Mouse (Mus musculus) neutrophil, adult 5-6 weeks (primary cell): ENCODE measurements around the gene Acacb. TPM values are rescaled to one million over a fixed set of nuclear protein-coding genes. Genes with fewer than 3 reads are reported as not detected.

Source experiments
- ATAC-seq: fragments of 151-379, 151-347 bp; 2 replicates; pipeline ENCODE4 v1.8.0; 2017; ENCODE audit warnings: mild to moderate bottlenecking, moderate TSS enrichment; ENCODE audit not compliant: insufficient number of reproducible peaks, poor library complexity, low FRiP score, severe bottlenecking; ENCODE audit errors: extremely low read depth
- total RNA-seq: library from RNA; stranded (forward); fragments of 200-1000 nt; gene quantifications from 2 replicates; pipeline ENCODE4 v1.2.3, GENCODE M21; 2017

Acacb gene
- total RNA-seq, 1 experiment from 2014 or later, result not detected

DNA sequence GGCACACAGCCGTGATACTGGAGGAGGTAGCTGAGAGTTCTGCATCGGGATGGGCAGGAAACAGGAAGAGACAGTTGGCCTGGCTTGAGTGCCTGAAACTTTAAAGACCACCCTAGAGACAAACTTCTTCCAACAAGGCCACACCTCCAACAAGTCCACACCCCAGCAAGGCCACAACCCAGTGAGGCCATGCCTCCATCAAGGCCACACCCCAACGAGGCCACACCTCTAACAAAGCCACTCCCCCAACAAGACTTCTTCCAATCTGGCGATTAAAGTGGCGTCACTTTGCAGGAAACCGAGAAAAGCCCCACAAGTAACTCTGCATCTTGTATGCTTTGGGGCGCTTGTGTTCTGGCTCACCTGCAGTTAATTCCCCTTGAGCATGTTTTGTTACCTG is 92.6 kb downstream of the Acacb start:
- ATAC-seq, result no peak

DNA sequence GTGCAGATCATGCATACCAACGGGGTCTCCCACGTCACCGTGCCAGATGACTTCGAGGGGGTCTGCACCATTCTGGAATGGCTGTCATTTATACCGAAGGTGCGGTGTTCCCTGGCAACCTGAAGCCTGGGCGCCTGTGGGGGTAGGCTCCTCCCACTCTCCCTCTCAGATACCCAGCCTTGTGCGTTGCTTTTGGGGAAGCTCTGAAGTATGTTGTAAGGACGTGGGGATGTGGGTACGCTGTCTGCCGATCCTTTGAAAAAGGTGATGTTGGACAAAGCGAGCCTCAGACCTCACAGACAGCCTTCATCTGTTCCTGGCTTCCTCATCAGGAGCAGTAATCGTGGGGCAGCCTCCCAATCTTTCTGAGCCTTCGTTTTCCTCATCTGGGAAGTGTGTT is 93.4 kb downstream of the Acacb start:
- no peak for ATAC-seq

DNA sequence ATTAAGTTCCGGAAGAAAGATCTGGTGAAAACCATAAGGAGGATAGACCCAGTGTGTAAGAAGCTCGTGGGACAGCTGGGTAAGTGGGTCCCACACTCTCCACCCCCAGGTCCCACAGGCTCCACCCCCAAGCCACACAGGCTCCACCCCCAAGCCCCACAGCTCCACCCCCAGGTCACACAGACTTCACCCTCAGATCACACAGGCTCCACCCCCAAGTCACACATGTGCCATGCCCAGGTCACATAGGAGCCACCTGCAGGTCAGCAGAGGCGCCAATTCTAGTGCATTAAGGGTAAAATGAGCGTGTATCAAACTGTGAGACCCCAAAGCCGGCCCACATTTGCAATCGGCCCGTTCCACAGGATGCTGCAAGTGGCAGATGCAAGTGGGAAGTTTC is 100.1 kb downstream of the Acacb start:
- no peak for ATAC-seq

DNA sequence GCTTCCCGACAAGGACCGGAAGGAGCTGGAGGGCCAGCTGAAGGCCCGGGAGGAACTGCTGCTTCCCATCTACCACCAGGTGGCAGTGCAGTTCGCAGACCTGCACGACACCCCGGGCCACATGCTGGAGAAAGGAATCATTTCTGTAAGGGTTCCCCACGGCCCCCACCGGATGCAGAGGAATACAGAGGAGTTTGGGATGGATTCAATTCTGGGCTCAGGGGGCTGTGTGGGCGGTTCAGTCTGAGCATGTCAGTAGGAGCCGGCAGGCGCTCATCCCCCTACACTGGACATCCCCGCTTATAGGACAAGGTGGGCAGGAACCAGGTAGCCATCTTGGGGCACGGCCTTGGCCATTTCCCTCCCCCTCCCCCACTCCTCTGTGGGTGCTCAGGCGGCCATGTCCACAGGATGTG is 101.8 kb downstream of the Acacb start:
- ATAC-seq, result no peak

DNA sequence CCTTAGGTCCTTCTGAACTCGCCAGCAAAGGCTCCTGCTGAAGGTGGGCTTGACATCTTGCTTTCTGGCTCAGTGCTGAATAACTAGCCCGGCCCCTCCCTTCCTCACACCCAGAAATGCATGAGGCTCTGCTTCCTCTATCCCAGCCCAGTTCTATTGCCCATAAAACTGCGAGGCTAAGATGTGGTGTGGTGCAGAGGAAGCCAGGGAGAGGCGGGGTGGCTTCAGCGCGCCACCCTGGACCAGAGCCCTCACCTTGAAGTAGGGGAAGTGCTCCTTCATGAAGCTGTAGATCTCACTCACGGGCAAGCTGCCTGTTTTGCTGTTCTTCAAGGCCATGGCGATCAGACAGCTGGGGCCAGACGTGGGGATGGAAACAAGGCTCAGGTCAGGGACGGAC is 113.2 kb downstream of the Acacb start:
- ATAC-seq, result no peak

DNA sequence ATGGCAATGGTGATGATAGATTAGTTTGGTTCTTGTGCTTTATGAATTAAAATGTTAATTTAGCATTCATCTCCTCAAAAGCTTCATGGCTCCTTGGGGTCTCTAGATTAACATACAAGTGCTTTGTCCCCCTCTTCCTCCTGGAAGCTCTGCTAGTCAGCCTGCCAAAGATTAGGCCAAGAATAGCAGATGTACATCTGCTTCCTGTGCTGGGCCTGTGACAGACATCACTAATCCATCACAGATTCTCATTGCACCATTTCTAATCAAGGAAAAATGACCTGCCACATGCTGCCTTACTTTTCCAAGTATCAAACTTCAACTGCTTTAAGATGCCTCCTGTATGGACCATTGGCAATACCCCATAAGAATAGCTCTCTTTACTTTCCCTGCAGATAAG is 115.2 kb downstream of the Acacb start:
- no peak for ATAC-seq

DNA sequence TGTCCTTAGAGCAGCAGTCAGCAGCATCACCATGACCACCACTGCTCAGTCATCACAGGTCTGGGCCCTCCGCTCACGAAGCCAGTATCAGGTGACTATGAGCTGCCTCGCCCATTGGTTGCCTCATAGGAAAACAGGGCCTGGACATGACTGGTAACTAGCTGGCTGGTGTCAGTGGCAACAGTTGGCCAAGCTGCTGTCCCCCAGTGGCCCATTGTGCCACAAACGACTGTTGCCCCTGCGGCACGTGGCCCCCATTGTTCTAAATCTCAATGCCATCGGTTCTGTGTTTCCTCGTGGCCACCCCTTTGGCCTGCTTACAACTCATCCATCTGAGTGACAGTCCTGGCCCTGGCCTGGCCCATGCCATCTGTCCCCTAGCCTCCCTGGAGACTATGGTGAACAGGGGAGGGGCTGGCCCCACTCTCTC is 117.7 kb downstream of the Acacb start:
- ATAC-seq, result no peak

DNA sequence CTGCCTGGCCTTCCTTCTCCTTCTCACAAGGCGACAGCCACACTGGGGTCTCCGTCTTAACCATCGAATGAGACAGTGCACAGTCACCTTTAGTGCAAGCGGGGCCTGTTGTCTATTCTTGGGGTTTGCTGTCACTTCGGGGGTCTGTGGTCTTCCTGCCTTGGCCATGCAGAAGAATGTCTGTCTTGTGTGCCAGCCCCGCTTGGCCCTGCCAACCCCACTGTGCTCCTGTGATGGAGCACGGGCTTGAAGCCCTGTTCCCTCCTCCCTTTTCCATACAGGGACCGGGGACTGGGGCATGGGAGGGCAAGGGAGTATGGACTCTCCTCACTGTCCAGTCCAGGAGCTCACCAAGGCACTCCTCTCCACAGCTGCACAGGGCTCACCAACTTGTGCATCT is 118.5 kb downstream of the Acacb start:
- no peak for ATAC-seq

DNA sequence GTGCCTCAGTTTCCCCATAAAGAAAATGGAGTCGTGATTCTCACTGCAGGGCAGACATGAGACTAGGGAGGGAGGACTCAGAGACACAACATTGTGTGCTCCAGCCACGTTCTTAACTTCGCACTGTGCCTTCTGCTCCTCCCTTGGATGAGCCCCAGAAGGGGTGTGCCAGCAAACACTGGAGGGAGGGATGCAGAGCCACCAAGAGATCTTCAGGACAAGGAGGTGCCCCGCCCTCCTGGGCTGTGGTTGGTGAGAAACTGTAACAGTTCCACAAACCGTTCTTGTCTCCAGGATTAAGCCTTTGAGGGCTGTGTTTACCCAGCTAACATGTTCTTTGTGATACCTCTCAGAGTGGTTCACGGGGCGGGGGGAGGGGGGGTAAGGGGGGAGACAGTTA is 122.3 kb downstream of the Acacb start:
- no peak for ATAC-seq

DNA sequence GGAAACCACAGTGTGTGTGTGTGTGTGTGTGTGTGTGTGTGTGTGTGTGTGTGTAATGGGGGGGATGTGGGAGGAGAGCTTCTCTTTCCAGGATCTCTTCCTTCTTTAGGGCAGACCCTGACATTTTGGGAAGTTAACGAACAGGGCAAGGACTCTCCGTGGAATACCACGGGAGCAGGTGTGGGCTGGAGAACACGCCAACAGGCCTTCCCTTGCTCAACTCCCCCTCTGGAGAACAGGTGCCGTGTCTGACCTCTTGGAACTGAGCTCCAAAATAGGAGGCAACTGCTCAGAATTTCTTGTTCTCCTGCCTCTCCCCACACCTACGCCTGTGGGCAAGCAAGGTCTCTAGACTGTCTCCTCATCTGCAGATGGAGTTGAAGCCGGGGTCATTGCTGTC is 123.2 kb downstream of the Acacb start:
- no peak for ATAC-seq

DNA sequence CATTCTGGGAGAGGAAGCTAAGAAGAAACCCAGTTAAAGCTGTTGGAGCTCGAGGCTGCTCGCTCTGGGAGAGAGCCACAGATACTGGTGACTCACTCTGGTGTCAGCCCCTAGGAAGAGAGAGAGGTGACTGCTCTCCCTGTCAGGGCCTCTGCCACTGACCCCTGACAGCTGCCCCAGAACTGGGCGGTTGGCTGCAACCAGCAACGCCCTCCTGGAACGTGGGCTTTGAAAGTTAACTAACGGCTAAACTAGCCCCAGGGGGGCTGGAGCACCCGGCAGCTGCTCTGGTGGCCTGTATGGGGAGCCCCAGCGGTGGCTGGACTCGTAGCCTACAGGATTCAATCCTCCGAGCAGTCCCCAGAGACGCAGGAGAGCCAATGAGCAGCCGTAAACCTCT is 123.6 kb downstream of the Acacb start:
- ATAC-seq, result no peak

DNA sequence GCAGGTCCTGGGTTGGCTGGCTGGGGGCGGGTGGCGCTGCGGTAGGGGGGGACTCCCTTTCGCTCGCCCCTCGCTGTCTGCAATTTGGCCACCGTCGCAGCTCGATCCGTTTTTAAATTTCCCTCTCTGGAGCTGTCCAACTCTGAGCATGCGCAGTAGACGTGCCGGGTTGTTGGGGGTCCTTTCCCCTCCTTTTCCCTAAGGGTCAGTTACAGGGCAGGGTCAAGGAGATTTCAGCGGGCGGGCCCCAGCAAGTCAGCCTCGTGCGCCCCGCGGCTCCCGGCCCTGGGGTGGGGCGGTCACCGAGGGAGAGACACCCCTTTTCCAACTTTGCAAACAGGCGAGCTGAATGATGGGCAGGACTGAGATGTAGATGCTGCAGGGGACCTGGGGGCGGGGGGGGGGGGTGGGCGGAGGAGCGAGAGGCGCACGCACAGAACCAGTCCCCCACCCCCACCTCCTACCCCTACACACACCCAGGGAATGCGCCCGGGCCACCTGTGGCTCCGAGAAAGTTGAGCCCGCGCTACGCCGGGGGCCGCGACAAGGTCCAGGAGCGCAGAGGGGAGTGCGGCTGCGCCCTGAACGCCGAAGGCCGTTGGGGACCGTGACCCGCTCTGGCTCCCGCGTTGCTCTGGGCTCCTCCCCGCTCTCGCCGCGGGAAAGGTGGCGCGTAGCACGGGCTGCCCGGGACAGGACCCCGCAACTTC is 127.5 kb downstream of the Acacb start, which contains the start of gene Foxn4:
TSS of gene Foxn4 (minus strand) at position 115 of the 710 bp plus-strand sequence.
- no peak for ATAC-seq

DNA sequence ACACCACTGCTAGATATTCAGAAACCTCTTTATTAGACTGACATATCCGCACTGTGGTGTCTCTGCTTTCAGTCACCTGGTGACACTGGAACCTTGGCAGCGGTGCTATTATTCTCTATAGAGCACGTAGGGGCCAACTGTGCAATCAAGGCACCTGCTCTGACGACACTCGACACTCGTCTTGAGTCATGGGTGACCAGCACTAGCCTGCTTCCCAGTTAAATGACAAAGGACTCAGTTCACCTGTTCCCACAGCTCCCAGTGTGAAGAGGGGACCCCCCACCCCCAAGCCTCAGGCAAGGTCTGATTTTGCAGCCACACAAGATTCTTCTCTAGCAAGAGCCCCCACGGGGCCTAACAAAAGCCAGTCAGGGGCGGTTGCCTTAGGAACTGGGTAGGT is 129.0 kb downstream of the Acacb start:
- ATAC-seq, result no peak

DNA sequence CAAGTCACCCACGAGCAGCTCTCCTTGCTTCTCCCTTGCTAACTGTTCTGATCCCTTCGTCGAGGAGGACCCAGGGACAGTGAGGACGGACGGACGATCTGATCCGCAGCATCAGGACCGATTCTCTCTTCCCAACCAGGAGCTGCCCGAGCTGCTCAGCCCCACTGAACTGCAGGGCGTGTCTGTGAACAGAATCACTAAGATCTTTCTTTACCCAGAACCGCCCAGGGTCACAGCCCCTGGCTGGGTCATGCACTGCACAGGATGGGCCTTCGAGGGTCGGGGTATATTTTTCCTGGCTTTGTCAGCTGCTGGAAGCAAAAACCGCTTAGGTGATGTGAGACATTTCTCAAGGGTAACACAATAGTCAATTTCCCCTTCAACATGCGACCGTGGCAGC is 129.7 kb downstream of the Acacb start:
- no peak for ATAC-seq

DNA sequence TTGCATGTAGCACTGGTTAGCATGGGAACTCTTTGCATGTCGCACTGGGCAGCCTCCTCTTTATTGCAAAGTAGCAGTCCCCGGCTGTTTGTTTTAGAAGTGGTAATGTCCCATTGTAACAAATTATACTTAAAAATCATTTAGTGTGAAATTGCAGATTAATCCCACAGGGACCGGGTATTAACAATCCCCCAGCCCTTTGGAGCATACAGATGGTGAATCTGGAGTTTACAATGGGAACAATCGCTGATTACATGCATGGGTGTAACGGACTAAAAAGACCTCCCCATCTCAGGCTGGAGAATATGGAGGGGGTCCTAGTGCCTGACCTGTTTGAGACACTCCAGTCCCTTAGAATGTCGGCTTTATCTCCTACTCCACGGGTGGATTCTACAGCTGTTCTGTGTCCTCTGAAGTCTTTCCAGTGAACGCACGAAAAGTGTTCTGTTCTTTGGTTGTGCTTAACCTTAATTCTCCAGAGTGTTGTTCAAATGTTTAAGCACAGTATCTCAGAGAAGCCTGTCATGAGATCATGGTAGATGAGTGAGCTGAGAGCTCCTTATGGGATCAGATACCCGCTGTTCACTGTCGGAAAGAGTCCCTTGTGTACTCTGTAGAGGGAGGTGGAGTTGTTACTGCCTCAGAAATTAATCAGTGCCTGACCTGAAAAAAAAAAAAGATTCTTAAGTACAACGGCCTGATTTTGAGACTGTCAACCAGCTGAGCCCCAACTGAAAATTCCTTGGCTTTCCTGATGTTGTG is 133.2 kb downstream of the Acacb start:
- no peak for ATAC-seq

DNA sequence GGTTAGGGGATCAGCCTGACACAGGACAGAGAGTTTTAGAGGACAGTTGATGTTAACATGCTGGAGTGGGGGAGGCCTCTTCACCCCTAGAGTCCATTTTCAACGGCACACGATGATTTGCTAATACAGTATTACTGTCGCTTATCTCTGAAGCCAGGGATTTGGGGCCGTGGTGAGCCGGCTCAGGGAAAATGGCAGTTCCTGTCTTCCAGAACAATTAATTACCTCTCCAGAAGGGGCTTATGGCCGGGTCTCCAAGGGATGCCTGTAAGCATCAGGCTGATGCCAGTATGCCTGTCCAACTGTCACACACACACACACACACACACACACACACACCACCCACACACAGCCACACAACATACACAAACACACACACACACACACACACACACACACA is 136.0 kb downstream of the Acacb start:
- no peak for ATAC-seq

DNA sequence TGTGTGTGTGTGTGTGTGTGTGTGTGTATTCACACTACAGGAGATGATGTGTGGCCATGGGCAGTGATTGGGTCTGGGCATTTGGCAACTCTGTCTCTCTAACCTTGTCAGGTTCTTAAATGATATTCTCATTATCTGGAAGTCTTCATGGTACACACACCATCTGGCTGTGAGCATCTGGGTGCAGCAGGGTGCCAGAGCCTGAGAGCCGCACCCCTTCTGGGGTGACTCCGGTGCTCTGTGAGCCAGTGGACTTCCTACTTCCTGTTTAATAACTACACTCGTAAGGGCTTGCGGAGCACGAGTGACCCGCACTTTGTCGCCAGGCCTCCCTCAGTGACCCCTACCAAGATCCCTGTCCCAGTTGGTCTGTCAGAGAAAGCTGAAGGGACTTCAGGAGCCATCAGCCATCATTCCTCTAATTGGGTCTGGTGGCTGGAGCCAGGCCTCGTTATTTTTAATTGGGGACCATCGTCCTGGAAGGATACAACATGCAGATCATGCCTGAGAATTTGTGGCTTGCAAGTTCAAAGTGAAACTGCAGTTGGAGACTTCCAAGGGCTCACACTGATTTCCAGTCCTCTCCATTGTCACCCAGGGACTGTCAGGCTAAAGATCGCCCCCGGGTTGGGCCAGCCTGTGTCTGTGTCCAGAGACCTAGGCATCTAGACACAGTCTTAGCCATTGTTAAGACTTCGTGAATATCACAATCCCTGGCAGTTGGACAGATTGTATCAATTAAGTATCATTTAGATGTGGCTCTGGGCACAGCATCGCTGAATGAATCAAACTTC is 138.5 kb downstream of the Acacb start:
- ATAC-seq, result no peak

DNA sequence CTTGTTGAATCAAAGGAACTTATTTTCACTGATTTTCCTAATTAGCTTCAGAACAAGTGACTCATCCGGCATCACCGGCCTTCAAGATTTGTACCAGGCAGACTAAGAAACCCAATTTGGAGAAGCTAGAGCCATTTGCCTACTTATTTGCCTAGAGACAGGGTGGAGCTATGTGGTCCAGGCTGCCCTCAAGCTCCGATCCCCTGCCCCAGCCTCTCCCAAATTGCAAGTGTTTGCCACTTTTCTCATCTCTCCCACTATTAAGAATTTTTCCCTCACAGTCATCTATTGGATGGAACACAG is 139.0 kb downstream of the Acacb start:
- ATAC-seq, result no peak

DNA sequence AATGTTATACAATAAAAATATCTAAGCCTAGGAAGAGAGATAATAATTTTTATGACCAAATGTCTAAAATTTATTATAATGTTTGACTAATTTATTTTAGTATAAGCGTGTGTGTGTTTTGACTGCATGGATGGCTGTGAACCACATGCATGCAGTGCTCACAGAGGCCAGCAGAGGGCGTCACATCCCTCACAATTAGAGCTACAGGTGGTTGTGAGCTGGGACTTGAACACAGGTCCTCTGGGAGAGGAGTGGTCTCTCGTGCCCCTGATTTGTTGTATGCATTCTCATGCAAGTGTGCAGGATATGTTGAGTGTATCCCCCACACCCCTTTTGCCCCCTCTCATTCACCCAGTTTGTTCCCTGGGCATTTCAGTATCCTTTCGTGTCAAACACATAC is 139.8 kb downstream of the Acacb start:
- no peak for ATAC-seq
